Mouse (Mus musculus) retina, postnatal 1 day (tissue): Measurements from ENCODE around the gene Slc22a16.
A peak's percentile ranks its signal among the peaks of the same experiment; 100 is the strongest.
"Not testable (repeated sequence)": the region's sequence is repeated elsewhere in the genome, so short reads cannot be mapped to it uniquely, and the experiment has no call there.

Source experiments
- DNase-seq: peaks from one replicate; pipeline ENCODE4 v3.0.0-alpha.2; 2012

Gene Slc22a16

DNA sequence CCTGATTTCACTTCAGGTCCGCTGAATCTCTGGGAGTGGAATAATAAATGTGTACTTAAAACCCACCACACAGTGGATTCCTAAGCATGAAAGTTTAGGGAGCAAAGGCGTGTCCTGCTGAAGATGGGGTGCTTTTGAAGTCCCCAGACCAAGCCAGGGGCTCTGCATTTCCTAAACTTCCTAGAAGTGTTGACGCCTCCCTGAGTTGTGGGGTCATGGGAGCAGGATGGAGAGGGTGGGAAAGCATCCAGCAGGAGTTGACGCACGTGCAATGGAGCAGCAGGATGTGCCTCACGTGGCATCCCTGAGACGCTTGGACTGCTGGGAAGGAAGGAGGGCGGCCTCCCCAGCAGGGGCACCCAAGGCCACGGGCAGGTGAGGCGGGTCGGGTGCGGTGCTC lies at the start of gene Slc22a16:
TSS of gene Slc22a16 (plus strand) at position 301 of the 400 bp plus-strand sequence.
- no peak for DNase-seq

DNA sequence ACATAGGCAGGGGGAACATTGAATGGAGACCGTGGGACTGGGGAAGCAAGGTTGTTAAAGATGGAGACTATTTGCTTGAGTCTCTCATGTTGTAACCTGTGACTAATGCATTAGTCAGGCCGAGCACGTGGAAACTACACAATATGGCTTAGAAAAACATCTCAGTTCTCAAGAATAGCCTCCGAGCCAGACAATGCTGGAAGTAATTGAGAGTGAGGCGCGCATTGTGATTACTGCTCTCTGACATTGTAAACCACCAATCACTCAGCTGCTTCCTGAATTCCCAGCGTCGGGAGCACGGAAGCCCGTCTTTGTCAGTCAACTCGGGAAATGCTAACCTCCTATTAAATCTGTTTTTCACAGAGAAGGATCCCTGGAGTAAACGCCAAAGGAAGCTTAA lies 48.6 kb upstream of the Slc22a16 start:
- DNase-seq = peak; percentile 11

DNA sequence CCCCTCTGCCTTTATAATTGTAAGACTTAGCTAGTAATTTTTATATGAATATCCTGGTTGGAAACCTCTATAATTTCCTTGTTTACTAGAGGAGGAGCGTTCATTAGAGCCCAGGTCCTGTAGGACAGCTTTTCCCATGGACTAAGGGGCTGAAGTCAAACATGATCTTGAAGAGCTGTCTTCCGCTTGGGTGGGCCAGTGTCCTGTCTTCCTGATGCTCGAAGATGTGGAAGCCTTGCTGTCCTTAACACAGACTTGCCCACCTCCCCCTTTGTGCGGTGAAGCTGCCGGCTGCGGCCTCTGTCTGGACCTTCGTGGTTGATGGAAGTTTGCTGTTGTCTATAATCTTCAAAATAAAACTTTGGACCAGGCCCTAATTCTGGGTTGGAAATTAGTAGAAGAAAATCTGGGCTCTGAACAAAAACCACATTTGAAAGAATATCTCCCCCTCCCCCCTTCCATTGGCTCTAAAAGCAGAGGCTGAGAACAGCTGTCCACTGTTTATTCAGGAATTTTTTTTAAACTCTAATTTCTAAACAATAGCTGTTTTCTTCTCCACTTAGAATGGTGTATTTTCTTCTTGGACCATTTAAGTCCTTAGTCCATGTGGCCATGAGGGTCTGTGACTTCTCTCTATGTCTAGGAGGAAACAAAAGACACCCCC lies 46.7 kb upstream of the Slc22a16 start:
- DNase-seq = no peak

DNA sequence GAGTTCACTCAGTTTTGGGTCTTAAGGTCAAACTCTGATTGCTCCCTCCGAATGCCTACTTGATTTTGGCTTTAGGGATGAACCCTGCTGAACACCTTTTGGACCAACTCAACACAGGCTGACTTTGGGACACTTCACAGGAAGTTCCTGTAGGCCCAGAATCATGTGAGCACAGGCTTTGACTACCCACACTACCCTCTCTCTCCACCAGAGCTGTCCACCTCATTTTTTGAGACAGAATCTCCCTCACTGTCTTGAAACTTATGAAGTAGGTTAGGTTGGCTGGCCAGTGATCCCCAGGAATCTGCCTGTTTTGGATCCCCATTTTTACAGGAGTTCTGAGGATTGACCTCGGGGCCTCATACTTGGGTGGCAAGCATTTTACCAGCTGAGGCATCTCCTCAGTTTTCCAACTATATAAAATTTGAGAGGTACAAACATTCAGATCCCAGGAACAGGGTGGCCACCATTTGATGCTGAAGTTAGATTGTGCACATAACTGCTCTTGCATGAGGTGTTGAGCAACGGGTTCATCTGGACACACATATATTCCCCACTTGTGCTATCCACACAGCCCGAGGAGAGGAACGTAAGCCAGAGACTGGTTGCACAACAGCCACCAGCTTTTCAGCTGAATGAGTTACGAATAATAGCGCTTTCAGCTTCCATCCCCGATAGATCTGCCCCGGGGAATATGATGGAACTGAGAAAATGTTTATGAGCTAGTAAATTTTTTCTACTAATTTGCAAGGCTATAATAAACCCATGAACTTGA lies 45.9 kb upstream of the Slc22a16 start:
- DNase-seq = no peak

DNA sequence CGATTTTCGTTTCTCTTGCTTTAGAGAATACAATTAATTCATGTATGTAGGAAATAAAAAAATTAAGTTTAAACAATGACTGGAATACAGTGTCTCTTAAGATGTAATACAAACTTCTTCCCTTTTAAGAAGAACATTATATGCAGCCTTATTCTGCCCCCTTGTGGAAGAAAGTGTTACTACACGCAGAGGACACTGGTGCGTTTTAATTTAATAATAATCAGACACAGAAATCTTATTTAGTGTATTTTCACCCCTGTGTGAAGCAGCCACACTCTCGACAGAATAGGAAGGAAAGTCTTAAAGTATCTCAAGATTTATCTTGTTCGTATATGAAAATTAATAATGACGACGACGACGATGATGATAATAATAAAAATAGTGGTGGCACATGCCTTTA lies 45.1 kb upstream of the Slc22a16 start:
- DNase-seq = peak; percentile 80

DNA sequence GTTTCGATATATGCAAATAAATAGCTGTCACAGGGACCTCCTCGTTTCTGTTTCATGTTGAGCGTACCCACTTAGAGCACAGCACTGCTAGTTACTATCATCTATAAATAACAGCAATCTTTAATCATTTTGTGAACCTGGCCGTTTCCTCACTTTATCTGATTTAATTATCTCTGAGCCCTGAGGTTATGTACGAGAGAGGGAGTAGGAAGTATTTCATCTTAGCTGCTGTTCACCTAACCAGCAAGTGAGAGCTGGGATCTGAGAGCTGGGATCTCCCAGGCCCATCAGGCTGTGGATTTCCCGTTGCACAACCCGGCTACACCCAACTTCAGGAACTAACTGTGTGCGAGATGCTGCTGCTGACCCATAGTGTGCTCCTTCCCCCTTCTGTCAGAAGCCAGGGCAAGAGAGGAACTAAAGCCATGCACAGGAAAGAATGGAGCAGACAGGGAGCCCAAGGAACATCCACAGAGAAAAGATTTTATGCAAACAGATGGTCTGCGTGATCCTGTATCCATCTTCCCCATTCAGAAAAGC lies 44.5 kb upstream of the Slc22a16 start:
- no peak for DNase-seq

DNA sequence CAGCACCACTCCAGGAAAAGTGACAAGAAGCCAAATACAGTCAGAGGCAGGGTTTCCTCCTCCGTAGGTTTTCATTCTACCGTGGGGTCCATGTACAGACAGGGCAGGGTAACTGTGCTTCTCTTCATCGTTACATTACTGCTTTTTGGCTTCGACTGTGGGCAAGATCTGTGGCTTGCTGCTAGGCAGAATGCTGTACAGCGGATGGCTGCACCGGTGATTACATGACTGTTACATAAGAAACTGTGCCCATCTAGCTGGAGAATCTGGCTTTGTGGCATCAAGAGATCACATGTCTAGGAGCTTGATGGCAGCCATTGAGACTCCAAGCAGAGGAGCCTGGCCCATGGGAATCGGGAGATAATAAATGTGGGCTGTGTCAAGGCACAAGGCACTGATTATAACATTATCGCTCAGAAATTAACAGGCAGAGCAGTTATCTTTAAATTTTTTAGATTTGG lies 43.8 kb upstream of the Slc22a16 start:
- no peak for DNase-seq

DNA sequence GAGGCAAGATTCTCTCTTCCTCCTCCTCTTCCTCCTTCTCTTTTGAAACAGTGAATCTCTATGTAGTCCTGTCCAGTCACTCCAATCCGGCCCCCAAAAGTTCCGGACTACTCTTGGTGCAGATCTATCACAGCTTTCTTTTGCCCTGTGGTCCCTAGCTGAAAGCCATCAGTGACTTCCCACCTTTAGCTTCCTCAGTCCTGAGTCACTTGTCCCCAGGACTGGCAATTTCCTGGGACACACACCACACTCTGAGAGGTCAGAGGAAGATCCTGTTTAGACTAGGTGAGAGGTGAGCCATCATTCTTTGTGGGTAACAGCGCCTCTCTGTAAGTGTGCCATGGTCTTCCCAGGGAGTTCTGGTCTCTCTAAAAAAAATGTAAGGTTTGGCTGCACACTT lies 43.1 kb upstream of the Slc22a16 start:
- DNase-seq = no peak

DNA sequence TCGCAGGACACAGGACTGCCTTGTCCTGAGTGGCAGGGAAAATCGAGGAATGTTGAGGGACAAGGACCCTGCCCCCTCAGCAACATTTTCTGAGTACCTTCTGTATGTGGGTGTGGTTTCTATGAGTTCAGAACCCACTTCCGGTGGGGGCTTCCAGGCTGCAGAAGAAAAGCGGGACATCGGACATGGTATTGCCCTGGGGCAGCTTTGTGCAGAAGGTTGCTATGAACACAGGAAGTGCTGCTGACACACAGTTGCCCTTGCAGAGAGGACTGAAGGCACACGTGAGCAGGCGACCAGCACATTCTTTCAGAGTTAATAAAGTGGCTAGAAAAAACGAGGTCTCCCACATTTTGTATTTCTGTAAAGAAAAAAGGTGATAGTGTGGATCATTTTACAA lies 42.6 kb upstream of the Slc22a16 start:
- no peak for DNase-seq

DNA sequence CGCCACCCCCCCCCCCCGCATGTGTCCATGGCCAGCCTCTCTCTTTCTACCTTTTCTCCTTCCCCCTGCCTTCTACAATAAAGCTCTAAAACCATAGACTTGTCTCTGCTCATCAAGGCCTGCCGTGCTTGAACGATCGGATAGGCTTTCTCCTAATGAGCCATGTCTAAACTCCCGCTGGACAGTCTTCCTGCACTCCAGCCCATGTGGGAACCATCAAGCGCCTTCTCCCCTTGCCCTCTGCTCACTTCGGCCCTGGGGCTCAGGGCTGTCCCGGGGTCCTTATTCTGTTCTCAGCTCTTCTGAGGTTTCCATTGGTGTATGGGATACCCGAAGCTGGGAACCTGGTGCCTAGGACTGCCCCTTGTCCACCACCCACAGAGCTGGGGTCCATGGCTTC lies 41.5 kb upstream of the Slc22a16 start:
- DNase-seq = no peak

DNA sequence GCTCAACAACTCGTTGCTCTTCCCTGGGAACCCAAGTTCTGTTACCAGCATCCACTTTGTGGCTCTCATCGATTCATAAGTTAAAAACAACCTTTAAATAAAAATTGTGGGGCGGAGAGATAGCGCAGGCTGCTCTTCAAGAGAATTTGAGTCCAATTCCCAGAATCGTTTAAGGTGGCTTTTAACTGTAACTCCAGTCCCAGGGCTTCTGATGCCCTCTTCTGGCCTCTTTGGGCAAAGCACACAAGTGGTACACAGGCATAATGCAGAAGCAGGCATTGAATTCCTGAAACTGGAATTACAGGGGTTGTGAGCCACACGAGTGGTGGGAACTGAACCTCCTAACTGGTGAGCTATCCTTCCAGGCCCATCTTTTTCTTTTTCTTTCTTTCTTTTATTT lies 40.5 kb upstream of the Slc22a16 start:
- DNase-seq = peak; percentile 56

DNA sequence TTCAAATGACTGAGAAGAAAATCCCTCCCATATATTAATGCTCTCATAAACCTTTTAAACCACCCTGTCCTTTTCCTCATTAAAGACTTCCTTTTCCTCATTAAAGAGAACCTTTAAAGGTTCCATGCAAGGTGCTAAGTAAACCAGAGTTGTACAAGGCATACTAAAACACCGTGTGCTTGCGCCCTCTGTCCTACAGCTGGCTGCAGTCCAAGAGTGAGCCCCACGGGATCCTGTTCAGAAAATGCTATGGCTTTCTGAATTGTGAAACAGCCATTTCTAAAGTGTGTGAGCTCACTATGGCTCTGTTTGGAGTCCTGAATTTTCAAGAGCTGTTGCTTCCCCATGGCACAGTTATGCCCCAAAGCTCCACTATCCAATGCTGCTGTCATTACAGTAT lies 39.5 kb upstream of the Slc22a16 start:
- DNase-seq = no peak

DNA sequence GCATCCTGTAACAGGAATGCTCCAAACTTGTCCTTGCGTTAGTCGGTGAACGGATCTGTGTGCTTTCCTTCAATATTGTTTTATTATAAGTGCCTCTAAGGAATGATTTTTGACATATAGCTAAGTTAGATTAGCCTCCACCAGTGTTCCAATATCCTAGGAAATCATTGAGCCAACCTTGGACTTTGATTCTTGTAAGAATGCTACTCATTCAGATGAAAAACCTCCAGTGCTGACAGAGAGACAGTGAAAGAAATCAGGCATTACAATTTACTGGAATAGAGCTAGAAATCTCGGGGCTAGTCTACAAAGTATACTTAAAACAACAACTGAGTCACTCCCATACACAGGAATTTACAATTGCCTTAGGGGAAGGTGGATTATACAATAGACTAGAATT lies 37.5 kb upstream of the Slc22a16 start:
- DNase-seq = not testable (repeated sequence)

DNA sequence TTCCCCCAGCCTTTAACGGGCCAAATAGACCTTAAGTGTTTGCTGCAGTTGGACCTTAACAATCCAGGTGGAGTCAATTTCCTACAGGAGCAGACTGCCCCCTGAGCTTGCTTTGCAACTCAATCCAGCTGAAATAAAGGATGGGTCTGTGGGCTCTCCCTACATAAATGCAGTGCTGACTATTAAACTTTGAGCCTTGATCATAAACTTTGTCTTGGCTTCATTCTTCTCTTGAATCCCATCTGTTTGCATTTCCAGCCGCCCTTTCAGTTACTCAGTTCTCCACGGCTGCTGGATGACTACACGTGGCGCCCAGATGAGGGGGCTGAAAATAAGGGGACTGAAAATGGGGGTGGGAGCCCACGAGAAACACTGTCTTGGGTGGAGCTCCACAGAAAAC lies 28.8 kb upstream of the Slc22a16 start:
- DNase-seq = no peak

DNA sequence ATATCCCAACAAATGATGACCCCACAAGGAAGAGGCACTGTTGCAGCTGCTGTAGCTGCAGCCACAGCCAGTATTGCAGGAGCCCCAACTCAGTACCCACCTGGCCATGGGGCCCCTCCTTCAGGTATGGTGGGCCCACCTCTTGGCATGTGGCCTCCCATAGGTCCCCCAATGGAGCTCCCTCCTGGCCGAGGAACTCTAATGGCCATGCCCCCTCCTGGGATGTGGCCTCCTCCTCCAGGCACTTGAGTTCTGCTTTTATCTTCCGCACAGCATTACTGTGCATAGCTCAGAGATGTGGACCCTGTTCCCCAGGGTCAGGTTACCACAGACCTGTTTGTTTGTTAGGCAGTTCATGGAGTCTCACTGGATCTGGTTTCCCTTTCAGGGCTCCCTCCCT lies 20.8 kb upstream of the Slc22a16 start:
- no peak for DNase-seq

DNA sequence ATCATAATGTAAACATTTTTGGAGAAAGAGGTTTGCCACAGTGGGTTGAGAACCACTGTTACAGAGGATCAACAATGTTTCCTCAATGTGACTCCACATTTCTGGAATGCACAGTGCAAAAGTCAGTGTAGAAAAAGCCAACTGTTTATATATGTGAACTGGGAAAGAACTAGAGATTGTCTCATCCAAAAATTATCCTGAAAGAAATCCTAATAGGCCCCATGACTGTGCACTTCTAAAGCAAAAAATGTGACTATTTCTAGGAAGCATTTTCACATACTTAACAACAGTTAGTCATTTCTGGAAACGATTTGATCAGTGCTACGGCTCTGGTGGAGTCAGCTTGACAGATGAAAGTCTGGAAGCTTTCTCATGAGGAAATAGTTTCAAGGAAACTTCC lies 18.3 kb upstream of the Slc22a16 start:
- no peak for DNase-seq

DNA sequence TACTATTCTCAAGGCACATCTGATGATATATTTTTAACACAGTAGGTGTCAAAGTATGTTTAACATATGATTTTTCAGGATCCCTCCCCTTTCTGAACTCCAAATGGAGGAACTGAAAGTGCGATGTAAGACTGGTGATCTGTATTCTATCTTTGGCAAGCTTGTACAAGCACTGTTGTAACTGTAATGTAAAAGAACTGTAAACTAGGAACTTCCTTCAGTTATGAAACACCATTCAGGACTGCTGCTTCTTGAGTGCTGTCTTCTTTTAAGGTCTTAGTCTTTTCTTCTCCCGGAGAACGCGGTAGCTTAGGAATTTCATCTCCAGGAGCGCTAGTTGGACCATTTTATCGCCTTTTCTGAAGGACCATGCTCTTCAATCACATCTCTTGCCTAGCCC lies 4.4 kb upstream of the Slc22a16 start:
- DNase-seq = not testable (repeated sequence)

DNA sequence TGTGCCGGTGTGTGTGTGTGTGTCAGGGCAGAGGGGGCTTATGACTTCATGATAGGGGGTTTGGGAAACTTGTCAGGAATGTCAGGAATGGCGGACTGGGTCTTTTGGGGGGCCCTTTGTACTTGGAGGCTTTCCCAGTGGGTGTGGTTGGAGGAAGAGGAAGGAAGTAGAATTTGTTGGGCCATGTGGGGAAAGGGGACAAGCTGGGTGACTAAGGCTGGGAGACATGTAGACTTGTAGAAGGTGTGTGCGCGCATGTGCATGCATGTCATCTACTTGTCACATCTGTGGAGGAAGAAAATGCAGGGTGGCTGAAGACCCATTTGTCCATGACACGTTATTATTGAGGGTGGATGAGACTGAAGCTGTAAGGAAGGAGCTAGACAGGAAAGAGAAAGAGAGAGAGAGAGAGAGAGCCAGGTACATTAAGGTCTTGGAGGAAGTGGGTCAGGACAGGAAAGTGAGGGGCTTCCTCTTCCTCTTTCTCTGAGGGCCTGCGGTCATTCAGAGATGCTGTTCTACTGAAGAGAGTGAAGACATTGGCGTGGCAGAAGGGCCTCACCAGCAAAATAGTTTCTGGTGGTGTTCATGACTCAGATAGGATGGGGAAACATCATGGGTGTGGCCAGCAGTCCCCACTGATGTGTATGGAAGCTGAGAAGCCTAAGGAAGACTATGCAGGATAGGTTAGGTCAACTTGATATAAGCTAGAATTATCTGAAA lies 5.9 kb downstream of the Slc22a16 start:
- DNase-seq = no peak

DNA sequence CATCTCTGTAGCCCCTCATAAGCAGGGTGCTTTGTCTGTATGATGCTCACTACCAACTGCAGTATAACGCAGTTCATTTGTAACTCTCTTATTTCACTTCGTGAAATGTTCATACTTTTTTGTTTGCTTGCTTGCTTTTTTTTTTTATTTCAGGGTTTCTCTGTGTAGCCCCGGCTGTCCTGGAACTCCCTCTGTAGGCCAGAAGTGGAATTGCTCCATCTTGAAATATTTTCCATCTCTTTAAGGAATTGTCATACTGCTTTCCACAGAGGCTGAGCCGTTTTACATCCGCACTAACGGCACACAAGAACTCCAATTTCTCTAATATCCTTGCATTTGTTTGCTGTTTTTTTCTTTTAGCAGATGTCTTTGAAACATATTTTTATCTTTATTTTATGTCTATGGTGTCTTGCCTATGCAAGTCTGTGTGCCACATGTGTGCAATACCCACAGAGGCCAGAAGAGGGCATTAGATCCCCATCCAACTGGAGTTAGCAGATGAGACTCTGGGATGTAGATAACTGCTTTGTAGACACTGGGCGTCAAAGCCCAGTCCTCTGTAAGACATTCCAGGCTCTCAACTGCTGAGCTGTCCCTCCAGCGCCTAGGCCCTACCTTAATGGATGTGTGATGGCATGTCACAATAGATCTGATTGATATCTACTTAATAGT lies 13.6 kb downstream of the Slc22a16 start:
- peak; percentile 49 for DNase-seq

DNA sequence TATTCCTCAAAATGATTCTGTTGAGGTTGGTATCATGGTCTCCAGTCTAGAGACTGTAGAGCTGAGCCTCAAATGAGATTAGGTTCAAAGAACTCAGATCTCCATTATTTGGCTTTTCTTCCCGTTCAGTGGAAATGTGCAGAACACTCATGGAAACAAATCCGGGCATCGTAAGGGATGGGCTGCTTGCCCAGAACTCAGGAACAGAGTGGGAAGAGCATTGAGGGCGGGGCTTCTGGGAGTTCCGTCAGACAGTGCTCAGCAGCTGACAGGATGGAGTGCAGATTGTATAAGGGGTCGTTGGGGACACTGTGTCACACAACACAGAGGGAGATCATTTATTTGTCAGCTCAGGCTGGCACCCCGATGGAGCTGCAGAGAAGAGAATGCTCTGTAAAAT lies 22.1 kb downstream of the Slc22a16 start:
- no peak for DNase-seq

DNA sequence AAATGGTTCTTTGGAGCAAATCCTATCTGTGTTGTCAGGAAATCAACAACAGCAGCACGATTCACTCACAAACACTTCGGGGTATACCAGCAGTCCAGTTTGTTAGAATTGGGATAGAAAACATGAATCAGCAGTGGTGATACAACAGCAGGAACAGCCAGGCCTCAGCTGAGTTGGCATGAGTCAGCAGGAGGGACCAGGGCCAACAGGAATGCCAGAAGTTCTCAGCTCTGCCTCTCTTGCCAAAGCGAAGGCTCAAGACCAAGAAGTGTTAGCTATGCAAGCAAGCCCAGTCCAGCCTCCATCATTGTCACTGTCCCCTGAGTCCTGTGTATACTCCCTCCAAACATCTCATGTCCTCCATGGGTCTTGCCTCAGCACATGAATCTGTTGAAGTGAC lies 27.0 kb downstream of the Slc22a16 start:
- no peak for DNase-seq

DNA sequence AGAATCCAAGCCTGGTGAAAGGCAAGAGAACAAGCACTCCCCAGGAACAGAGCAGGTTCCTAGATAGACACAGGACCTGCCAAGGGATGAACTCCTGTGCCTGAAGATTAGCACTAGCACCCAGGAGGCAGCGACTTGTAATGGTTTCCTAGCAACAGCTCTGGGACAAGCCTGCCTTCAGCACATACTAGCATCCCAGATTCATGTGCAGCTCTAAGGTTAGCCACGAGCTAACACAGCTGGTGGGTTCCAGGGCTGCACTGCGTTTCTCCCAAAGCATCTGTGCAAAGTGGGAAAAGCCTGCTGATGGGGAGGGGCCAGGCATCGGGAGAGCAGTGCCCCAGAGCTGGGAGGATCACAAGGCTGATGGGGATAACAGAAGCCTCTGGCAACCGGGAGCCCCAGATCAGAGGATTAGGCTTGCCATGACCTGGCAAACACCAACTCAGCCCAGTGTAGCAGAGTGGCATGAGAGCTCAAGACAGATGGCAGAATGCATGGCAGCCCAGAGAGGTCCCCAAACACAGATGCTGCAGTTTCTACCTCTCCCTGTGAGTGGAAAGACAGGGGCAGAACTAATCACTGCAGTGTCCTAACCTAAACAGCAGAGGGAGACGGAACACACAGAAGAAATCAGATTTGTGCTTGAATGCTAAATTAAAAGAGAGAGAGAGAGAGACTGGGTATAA lies 34.7 kb downstream of the Slc22a16 start:
- peak; percentile 76 for DNase-seq
